Mouse (Mus musculus): ENCODE measurements around the gene Art5. TPM values are rescaled to one million over a fixed set of nuclear protein-coding genes. Genes with fewer than 3 reads are reported as not detected.

Gene Art5
- polyA plus RNA-seq, 1 experiment from 2014 or later: 0.21 TPM

GRCm38 (mm10) chr7:102104126-102104525 lies 5.2 kb downstream of the Art5 start:
- WGBS: 45% methylated on average over 5 of the region's 5 CpGs
- Histone ChIP-seq H3K4me2 (replicated peaks; ENCODE audit: low read depth) (no peak overlapping the region), H3K36me3 (ENCODE audit: control insufficient read depth, insufficient read depth, low read length) (no peaks in the 10 kb centered on the region), H3K27me3 (ENCODE audit: control insufficient read depth, insufficient read depth, low read length) (no peaks in the 10 kb centered on the region), H3K4me1 (replicated peaks; ENCODE audit: control insufficient read depth, insufficient read depth) (no peaks in the 10 kb centered on the region), H3K9ac (ENCODE audit: low read length) (no peak overlapping the region), H3K9me3 (ENCODE audit: control insufficient read depth, low read length) (no peaks in the 10 kb centered on the region), H3K27ac (replicated peaks) (no peak overlapping the region), H3K4me3 (ENCODE audit: low read depth, low read length) (no peak overlapping the region)
- ATAC-seq (ENCODE audit: low FRiP score, low TSS enrichment) (no peak), DNase-seq (ENCODE audit: low spot score) (no peak)
- TF ChIP-seq EP300 (optimal IDR thresholded peaks at IDR 0.05): no peak
- TF ChIP-seq CTCF (IDR thresholded peaks at IDR 0.05; ENCODE audit: low read depth): no peak

DNA sequence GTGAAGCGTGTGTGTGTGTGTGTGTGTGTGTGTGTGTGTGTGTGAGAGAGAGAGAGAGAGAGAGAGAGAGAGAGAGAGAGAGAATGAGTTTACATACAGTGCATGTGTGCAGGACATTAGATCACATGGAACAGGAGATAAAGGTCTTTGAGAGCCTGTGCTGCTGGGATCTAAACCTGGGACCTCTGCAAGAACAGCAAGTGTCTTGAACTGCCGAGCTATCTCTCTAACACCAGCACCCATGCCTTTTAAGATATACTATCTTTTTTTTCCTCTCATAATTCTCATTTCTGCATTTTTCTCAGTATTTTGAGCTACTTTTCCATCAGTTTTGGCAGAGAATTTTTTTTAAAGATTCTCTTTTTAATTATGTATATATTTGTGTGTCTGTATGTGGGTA lies 5.7 kb downstream of the Art5 start:
- ATAC-seq (ENCODE audit: low FRiP score, low TSS enrichment) (no peak), DNase-seq (ENCODE audit: low spot score) (no peak)
- Histone ChIP-seq H3K9ac (ENCODE audit: low read length) (no peak overlapping the region), H3K4me2 (replicated peaks; ENCODE audit: low read depth) (no peak overlapping the region), H3K27ac (replicated peaks) (no peak overlapping the region), H3K4me1 (replicated peaks; ENCODE audit: control insufficient read depth, insufficient read depth) (no peaks in the 10 kb centered on the region), H3K9me3 (ENCODE audit: control insufficient read depth, low read length) (no peaks in the 10 kb centered on the region), H3K36me3 (ENCODE audit: control insufficient read depth, insufficient read depth, low read length) (no peaks in the 10 kb centered on the region), H3K4me3 (ENCODE audit: low read depth, low read length) (no peak overlapping the region), H3K27me3 (ENCODE audit: control insufficient read depth, insufficient read depth, low read length) (no peaks in the 10 kb centered on the region)
- WGBS: 61% methylated on average over 2 of the region's 2 CpGs
- TF ChIP-seq CTCF (IDR thresholded peaks at IDR 0.05; ENCODE audit: low read depth) (no peak), EP300 (optimal IDR thresholded peaks at IDR 0.05) (no peak)

DNA sequence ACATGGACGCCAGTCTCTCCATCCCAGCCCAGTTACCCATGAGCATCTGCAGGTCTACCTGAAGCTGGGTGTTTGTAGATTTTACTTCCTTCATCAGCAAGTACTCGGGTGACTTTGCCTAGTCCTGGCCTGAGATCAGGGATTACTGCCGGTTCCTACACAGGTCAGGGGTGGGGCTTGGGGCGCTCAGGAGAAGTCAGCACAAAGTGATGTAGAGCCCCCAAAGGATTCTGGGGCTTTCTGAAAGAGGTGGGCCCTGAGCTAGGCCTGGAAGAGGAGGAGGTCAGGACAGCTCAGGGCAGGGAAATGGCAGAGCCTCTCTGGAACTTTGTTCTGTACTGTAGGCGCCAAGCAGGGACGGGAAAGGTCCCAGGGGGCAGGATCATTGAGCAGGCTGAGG lies 6.6 kb downstream of the Art5 start:
- Histone ChIP-seq H3K9ac (ENCODE audit: low read length) (no peak overlapping the region), H3K9me3 (ENCODE audit: control insufficient read depth, low read length) (no peaks in the 10 kb centered on the region), H3K4me1 (replicated peaks; ENCODE audit: control insufficient read depth, insufficient read depth) (no peaks in the 10 kb centered on the region), H3K4me3 (ENCODE audit: low read depth, low read length) (no peak overlapping the region), H3K27ac (replicated peaks) (no peak overlapping the region), H3K27me3 (ENCODE audit: control insufficient read depth, insufficient read depth, low read length) (no peaks in the 10 kb centered on the region), H3K36me3 (ENCODE audit: control insufficient read depth, insufficient read depth, low read length) (no peaks in the 10 kb centered on the region), H3K4me2 (replicated peaks; ENCODE audit: low read depth) (no peak overlapping the region)
- ATAC-seq (ENCODE audit: low FRiP score, low TSS enrichment) (no peak), DNase-seq (ENCODE audit: low spot score) (no peak)
- TF ChIP-seq CTCF (IDR thresholded peaks at IDR 0.05; ENCODE audit: low read depth) (no peak), EP300 (optimal IDR thresholded peaks at IDR 0.05) (no peak)
- 35% methylated on average over 6 of the region's 6 CpGs for WGBS

- Histone ChIP-seq H3K4me2 (replicated peaks; ENCODE audit: low read depth) (no peak overlapping the region), H3K27me3 (ENCODE audit: control insufficient read depth, insufficient read depth, low read length) (no peaks in the 10 kb centered on the region), H3K9me3 (ENCODE audit: control insufficient read depth, low read length) (no peaks in the 10 kb centered on the region), H3K4me3 (ENCODE audit: low read depth, low read length) (no peak overlapping the region), H3K27ac (replicated peaks) (no peak overlapping the region), H3K9ac (ENCODE audit: low read length) (no peak overlapping the region), H3K36me3 (ENCODE audit: control insufficient read depth, insufficient read depth, low read length) (no peaks in the 10 kb centered on the region), H3K4me1 (replicated peaks; ENCODE audit: control insufficient read depth, insufficient read depth) (no peaks in the 10 kb centered on the region)
- TF ChIP-seq CTCF (IDR thresholded peaks at IDR 0.05; ENCODE audit: low read depth) (no peak), EP300 (optimal IDR thresholded peaks at IDR 0.05) (no peak)
- ATAC-seq (ENCODE audit: low FRiP score, low TSS enrichment): no peak
- no peak for DNase-seq (ENCODE audit: low spot score)
- 60% methylated on average over 8 of the region's 8 CpGs for WGBS
Measured at GRCm38 (mm10) chr7:102102241-102102640, 7.0 kb downstream of the Art5 start.

DNA sequence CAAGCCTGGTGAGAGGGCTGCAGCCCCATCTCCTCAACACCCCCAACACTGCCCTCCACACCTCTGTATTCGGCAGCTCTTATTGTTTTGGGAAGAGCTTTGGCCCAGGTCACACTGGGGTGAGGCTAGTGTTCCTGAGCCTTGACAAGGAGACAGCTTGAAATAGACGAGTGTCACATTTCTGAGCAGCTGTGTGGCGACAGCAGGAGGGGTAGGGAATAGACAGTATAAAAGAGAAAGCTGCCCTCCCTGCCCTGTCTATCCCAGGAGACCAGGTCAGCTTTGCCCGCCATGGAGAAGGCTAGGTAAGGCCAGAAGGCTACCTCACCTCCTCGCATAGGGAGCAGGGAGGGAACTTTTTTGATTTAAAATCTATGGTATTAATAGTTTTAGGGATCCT lies 7.8 kb downstream of the Art5 start, which contains the start of gene Art1:
Gene Art1 (plus strand): TSS at position 257 of the 400 bp plus-strand sequence.
- H3K9me3 ChIP-seq (ENCODE audit: control insufficient read depth, low read length): no peaks in the 10 kb centered on the region
- ATAC-seq (ENCODE audit: low FRiP score, low TSS enrichment) (no peak), DNase-seq (ENCODE audit: low spot score) (no peak)
- no peak within 1 kb of the TSS for H3K9ac ChIP-seq (ENCODE audit: low read length)
- no peaks in the 10 kb centered on the region for H3K27me3 ChIP-seq (ENCODE audit: control insufficient read depth, insufficient read depth, low read length)
- no peaks in the 10 kb centered on the region for H3K4me1 ChIP-seq (replicated peaks; ENCODE audit: control insufficient read depth, insufficient read depth)
- H3K36me3 ChIP-seq (ENCODE audit: control insufficient read depth, insufficient read depth, low read length): no peaks in the 10 kb centered on the region
- no peak within 1 kb of the TSS for H3K27ac ChIP-seq (replicated peaks)
- H3K4me3 ChIP-seq (ENCODE audit: low read depth, low read length): no peak within 1 kb of the TSS
- no peak within 1 kb of the TSS for H3K4me2 ChIP-seq (replicated peaks; ENCODE audit: low read depth)
- WGBS: 75% methylated on average over 5 of the region's 5 CpGs
- TF ChIP-seq CTCF (IDR thresholded peaks at IDR 0.05; ENCODE audit: low read depth) (no peak), EP300 (optimal IDR thresholded peaks at IDR 0.05) (no peak)

- H3K4me2 ChIP-seq (replicated peaks; ENCODE audit: low read depth): no peak overlapping the region
- H3K27ac ChIP-seq (replicated peaks): no peak overlapping the region
- no peaks in the 10 kb centered on the region for H3K4me1 ChIP-seq (replicated peaks; ENCODE audit: control insufficient read depth, insufficient read depth)
- WGBS: 70% methylated on average over 5 of the region's 5 CpGs
- H3K9ac ChIP-seq (ENCODE audit: low read length): no peak overlapping the region
- H3K27me3 ChIP-seq (ENCODE audit: control insufficient read depth, insufficient read depth, low read length): no peaks in the 10 kb centered on the region
- no peaks in the 10 kb centered on the region for H3K9me3 ChIP-seq (ENCODE audit: control insufficient read depth, low read length)
- H3K4me3 ChIP-seq (ENCODE audit: low read depth, low read length): no peak overlapping the region
- H3K36me3 ChIP-seq (ENCODE audit: control insufficient read depth, insufficient read depth, low read length): no peaks in the 10 kb centered on the region
- DNase-seq (ENCODE audit: low spot score) (no peak), ATAC-seq (ENCODE audit: low FRiP score, low TSS enrichment) (no peak)
- no peak for TF ChIP-seq EP300 (optimal IDR thresholded peaks at IDR 0.05)
- no peak for TF ChIP-seq CTCF (IDR thresholded peaks at IDR 0.05; ENCODE audit: low read depth)
Measured at GRCm38 (mm10) chr7:102100868-102101267, 8.4 kb downstream of the Art5 start.

Data from stomach, postnatal 0 days (tissue).